8 mouse cellular contexts compared by ENCODE assay signal in the genomic region with DNA sequence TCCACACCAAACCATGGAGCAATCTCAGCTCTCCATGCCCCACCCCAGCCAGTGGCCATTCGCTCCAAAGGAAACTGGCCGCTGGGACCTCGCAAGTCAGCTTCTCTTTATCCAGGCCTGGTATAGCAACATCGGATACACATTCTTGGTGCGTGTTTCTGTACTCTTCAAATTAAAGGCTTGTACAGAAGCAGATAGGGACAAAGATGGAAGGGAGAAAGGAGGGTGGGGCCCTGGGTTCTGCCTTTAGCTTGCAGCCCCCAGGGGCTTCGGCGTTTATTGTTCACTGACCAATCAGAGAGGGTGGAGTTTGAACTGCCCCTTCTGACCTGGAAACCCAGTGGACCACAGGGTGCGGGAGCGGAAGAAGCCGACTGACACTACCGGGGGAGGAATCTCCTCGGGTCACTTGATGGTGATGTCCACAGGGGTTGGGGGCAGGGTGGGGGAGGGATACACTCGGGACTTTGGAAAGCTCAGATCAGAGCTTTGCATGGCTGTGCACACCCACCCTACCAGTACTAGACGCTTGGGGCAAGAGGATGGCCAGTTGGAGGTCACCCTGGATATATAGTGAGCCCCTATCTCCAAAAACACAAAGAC. TPM values are rescaled to one million over a fixed set of nuclear protein-coding genes. Genes with fewer than 3 reads are reported as not detected.
DNase-seq lines count a peak whose midpoint lies in the region; ATAC-seq lines count a peak whose summit lies in the region.

No protein-coding gene starts in this region.

- ATAC-seq in lung, embryonic 16.5 days (ENCODE audit: low read depth), result peak; percentile 12; the same call in 1 of the 2 replicates
- ATAC-seq in embryonic facial prominence, embryonic 15.5 days (ENCODE audit: insufficient number of reproducible peaks, low FRiP score, low TSS enrichment, low read depth), result no peak
- ATAC-seq in intestine, embryonic 16.5 days, result no peak
- no peak for ATAC-seq in liver, embryonic 16.5 days (ENCODE audit: low read depth)

- H3K4me3 ChIP-seq in lung, embryonic 16.5 days (ENCODE audit: low read length), result peak overlapping the region; percentile 72
- peak overlapping the region; percentile 60 for H3K4me3 ChIP-seq in embryonic facial prominence, embryonic 15.5 days (replicated peaks)
- peak overlapping the region; percentile 75 for H3K4me3 ChIP-seq in intestine, embryonic 16.5 days (ENCODE audit: low read length)
- H3K4me3 ChIP-seq in liver, embryonic 16.5 days (ENCODE audit: low read depth, low read length), result peak overlapping the region; percentile 71

- H3K27me3 ChIP-seq in lung, embryonic 16.5 days (ENCODE audit: control insufficient read depth, insufficient read depth, low read depth, low read length), result no peaks in the 10 kb centered on the region
- no peaks in the 10 kb centered on the region for H3K27me3 ChIP-seq in embryonic facial prominence, embryonic 15.5 days
- H3K27me3 ChIP-seq in intestine, embryonic 16.5 days (replicated peaks; ENCODE audit: control insufficient read depth, insufficient read depth, low read length), result no peaks in the 10 kb centered on the region
- H3K27me3 ChIP-seq in liver, embryonic 16.5 days (ENCODE audit: control insufficient read depth, insufficient read depth, low read depth, low read length), result peaks cover 16% of the 10 kb centered on the region

- WGBS in lung, embryonic 16.5 days, result 17% methylated on average over 14 of the region's 14 CpGs
- 19% methylated on average over 14 of the region's 14 CpGs for WGBS in embryonic facial prominence, embryonic 15.5 days
- 6% methylated on average over 14 of the region's 14 CpGs for WGBS in intestine, embryonic 16.5 days
- 15% methylated on average over 14 of the region's 14 CpGs for WGBS in liver, embryonic 16.5 days (ENCODE audit: insufficient replicate concordance)

- peak overlapping the region; percentile 83 for H3K9ac ChIP-seq in lung, embryonic 16.5 days (ENCODE audit: low read length)
- peak overlapping the region; percentile 58 for H3K9ac ChIP-seq in embryonic facial prominence, embryonic 15.5 days
- peak overlapping the region; percentile 89 for H3K9ac ChIP-seq in intestine, embryonic 16.5 days (ENCODE audit: low read depth, low read length)
- peak overlapping the region; percentile 73 for H3K9ac ChIP-seq in liver, embryonic 16.5 days (ENCODE audit: low read depth, low read length)

- no peaks in the 10 kb centered on the region for H3K9me3 ChIP-seq in lung, embryonic 16.5 days (ENCODE audit: control insufficient read depth, low read length)
- no peaks in the 10 kb centered on the region for H3K9me3 ChIP-seq in embryonic facial prominence, embryonic 15.5 days (replicated peaks)
- no peaks in the 10 kb centered on the region for H3K9me3 ChIP-seq in intestine, embryonic 16.5 days (ENCODE audit: control insufficient read depth, low read length)
- H3K9me3 ChIP-seq in liver, embryonic 16.5 days (replicated peaks; ENCODE audit: control insufficient read depth, low read length), result no peaks in the 10 kb centered on the region

- no peaks in the 10 kb centered on the region for H3K36me3 ChIP-seq in lung, embryonic 16.5 days (ENCODE audit: control insufficient read depth, insufficient read depth, low read length)
- H3K36me3 ChIP-seq in embryonic facial prominence, embryonic 15.5 days, result 0 out of 2 replicates have a peak, but pooled peaks cover under 1% of the 10 kb centered on the region
- no peaks in the 10 kb centered on the region for H3K36me3 ChIP-seq in intestine, embryonic 16.5 days (ENCODE audit: control insufficient read depth, insufficient read depth, low read length)
- H3K36me3 ChIP-seq in liver, embryonic 16.5 days (ENCODE audit: control insufficient read depth, insufficient read depth), result no peaks in the 10 kb centered on the region

- H3K27ac ChIP-seq in lung, embryonic 16.5 days (ENCODE audit: low read length), result no peak overlapping the region
- no peak overlapping the region for H3K27ac ChIP-seq in embryonic facial prominence, embryonic 15.5 days (replicated peaks)
- H3K27ac ChIP-seq in intestine, embryonic 16.5 days (ENCODE audit: low read length), result peak overlapping the region; percentile 87
- no peak overlapping the region; the same call in 1 of the 2 replicates for H3K27ac ChIP-seq in liver, embryonic 16.5 days (ENCODE audit: low read length)

- peak overlapping the region; percentile 75 for H3K4me2 ChIP-seq in lung, embryonic 16.5 days (ENCODE audit: low read depth, low read length)
- peak overlapping the region; percentile 87 for H3K4me2 ChIP-seq in embryonic facial prominence, embryonic 15.5 days (replicated peaks)
- H3K4me2 ChIP-seq in intestine, embryonic 16.5 days (ENCODE audit: low read depth, low read length), result peak overlapping the region; percentile 81
- peak overlapping the region; percentile 96 for H3K4me2 ChIP-seq in liver, embryonic 16.5 days (ENCODE audit: low read depth, low read length)

- H3K4me1 ChIP-seq in lung, embryonic 16.5 days (replicated peaks; ENCODE audit: control insufficient read depth, insufficient read depth, low read length), result peaks cover 20% of the 10 kb centered on the region
- peaks cover 42% of the 10 kb centered on the region for H3K4me1 ChIP-seq in embryonic facial prominence, embryonic 15.5 days
- peaks cover 24% of the 10 kb centered on the region for H3K4me1 ChIP-seq in intestine, embryonic 16.5 days (ENCODE audit: control insufficient read depth, insufficient read depth, low read length)
- H3K4me1 ChIP-seq in liver, embryonic 16.5 days (ENCODE audit: control insufficient read depth, low read depth, low read length), result peaks cover 18% of the 10 kb centered on the region

- DNase-seq in lung, postnatal 10 days, result no peak
- no peak for DNase-seq in spleen, postnatal 36 days (ENCODE audit: low spot score in 2 of 2)
- DNase-seq in layer of hippocampus, adult 18-20 months (ENCODE audit: low spot score in 2 of 2), result no peak
- no peak for DNase-seq in frontal cortex, postnatal 25 days (ENCODE audit: low spot score in 2 of 2)

RNA-seq across cellular contexts. Expression of a gene that starts 0.8 kb away (rescaled TPM):
- 78.4 and 88.5 TPM in 2 replicates for polyA plus RNA-seq in lung, embryonic 16.5 days (2015; fragmentation: Nextera tagmentation; extraction: Ambion mirVana)
- 76.6 and 105 TPM in 2 replicates for polyA plus RNA-seq in embryonic facial prominence, embryonic 15.5 days (2015; fragmentation: Nextera tagmentation; extraction: Ambion mirVana)
- polyA plus RNA-seq in intestine, embryonic 16.5 days (2015; fragmentation: Nextera tagmentation; extraction: Ambion mirVana), result 248 and 262 TPM in 2 replicates
- polyA plus RNA-seq in liver, embryonic 16.5 days (2015; fragmentation: Nextera tagmentation; extraction: Ambion mirVana), result 29.9 and 38.1 TPM in 2 replicates
- total RNA-seq in layer of hippocampus, adult 18-20 months (2021), result 100 to 1,000 TPM; 151 to 155 TPM

RNA-seq across cellular contexts. Expression of a gene that starts 22.5 kb away (rescaled TPM):
- 14.5 and 15.0 TPM in 2 replicates for polyA plus RNA-seq in lung, embryonic 16.5 days (2015; fragmentation: Nextera tagmentation; extraction: Ambion mirVana)
- 13.7 and 14.1 TPM in 2 replicates for polyA plus RNA-seq in embryonic facial prominence, embryonic 15.5 days (2015; fragmentation: Nextera tagmentation; extraction: Ambion mirVana)
- 11.5 and 12.2 TPM in 2 replicates for polyA plus RNA-seq in intestine, embryonic 16.5 days (2015; fragmentation: Nextera tagmentation; extraction: Ambion mirVana)
- 4.3 and 4.4 TPM in 2 replicates for polyA plus RNA-seq in liver, embryonic 16.5 days (2015; fragmentation: Nextera tagmentation; extraction: Ambion mirVana)
- total RNA-seq in layer of hippocampus, adult 18-20 months (2021), result 1 to 10 TPM; 8.1 to 8.6 TPM
